In the genomic region with DNA sequence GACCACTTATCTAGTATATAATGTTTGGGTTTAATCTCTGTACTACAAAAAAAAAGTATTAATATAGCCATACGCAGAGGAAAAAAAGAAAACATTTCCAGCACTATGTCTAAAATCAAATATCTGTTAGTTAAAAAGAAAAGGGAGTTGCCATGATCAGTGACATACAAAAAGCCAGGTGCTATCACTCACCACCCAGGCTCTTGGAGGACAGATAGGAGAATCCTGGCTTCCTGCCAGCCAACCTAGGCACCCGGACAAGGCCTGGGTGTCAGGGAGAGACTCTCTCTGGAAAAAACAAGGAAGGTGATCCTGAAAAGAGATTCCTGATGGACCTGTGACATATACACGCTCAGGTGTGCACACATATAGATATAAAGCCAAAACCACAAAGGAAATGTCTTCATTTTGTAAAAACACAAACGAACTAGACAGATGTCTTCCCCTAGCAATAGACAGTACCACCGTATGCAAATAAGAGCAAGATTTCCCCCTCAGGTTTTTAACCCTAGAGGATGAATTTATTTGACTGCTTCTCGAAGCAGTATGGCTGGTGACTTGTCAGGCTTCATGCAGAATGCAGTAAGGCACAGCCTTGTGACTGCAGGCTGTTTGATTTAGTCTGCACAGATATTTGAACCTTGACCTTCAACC, we compare ENCODE assay signal across 9 mouse cellular contexts. TPM values are rescaled to one million over a fixed set of nuclear protein-coding genes. Genes with fewer than 3 reads are reported as not detected.
DNase-seq lines count a peak whose midpoint lies in the region; ATAC-seq and TF ChIP-seq lines count a peak whose summit lies in the region.
"Had no signal": no experiment of that assay in that cellular context is flagged by ENCODE, and none has a peak within 500 bp of the region (broad histone marks: within the 10 kb centered on the region; RNA-seq: fewer than 3 reads in every experiment).

No protein-coding gene starts in this region.

- peak overlapping the region; percentile 63 for H3K27ac ChIP-seq in forebrain, embryonic 13.5 days
- H3K27ac ChIP-seq in liver, embryonic 11.5 days (ENCODE audit: low read depth, low read length): no peak overlapping the region
- H3K27ac ChIP-seq in stomach, postnatal 0 days (replicated peaks): no peak overlapping the region

- no peaks in the 10 kb centered on the region for H3K36me3 ChIP-seq in forebrain, embryonic 13.5 days (ENCODE audit: poor library complexity, severe bottlenecking)
- H3K36me3 ChIP-seq in liver, embryonic 11.5 days (ENCODE audit: control insufficient read depth, insufficient read depth, low read length): no peaks in the 10 kb centered on the region
- H3K36me3 ChIP-seq in stomach, postnatal 0 days (ENCODE audit: control insufficient read depth, insufficient read depth, low read length): no peaks in the 10 kb centered on the region

- 0 out of 2 replicates have a peak overlapping the region, but pooled peaks have one; percentile 54 for H3K9ac ChIP-seq in forebrain, embryonic 13.5 days
- no peak overlapping the region for H3K9ac ChIP-seq in liver, embryonic 11.5 days (ENCODE audit: low read depth, low read length)
- no peak overlapping the region for H3K9ac ChIP-seq in stomach, postnatal 0 days (ENCODE audit: low read length)

- WGBS in forebrain, embryonic 13.5 days: 64% methylated on average over 6 of the region's 6 CpGs
- 54% methylated on average over 6 of the region's 6 CpGs for WGBS in liver, embryonic 11.5 days
- WGBS in stomach, postnatal 0 days: 29% methylated on average over 6 of the region's 6 CpGs

- peak overlapping the region; percentile 24; the same call in 1 of the 2 replicates for H3K4me3 ChIP-seq in forebrain, embryonic 13.5 days
- no peak overlapping the region for H3K4me3 ChIP-seq in liver, embryonic 11.5 days (ENCODE audit: low read depth, low read length)
- no peak overlapping the region for H3K4me3 ChIP-seq in stomach, postnatal 0 days (ENCODE audit: low read depth, low read length)

- TF ChIP-seq CTCF in stomach, postnatal 0 days (IDR thresholded peaks at IDR 0.05; ENCODE audit: low read depth): no peak

- no peak for TF ChIP-seq EP300 in stomach, postnatal 0 days (optimal IDR thresholded peaks at IDR 0.05)

- peak; percentile 54 for ATAC-seq in forebrain, embryonic 13.5 days
- 0 out of 2 replicates have a peak, but pooled peaks have one; percentile 15 for ATAC-seq in liver, embryonic 11.5 days (replicated peaks; ENCODE audit: low FRiP score)
- ATAC-seq in stomach, postnatal 0 days (ENCODE audit: low FRiP score, low TSS enrichment): no peak
- no peak for ATAC-seq in erythroblast, adult 5-6 weeks (replicated peaks; ENCODE audit: low FRiP score, poor library complexity, severe bottlenecking)

- DNase-seq in cerebellum, postnatal 14 days: peak; percentile 46 to 64
- DNase-seq in cerebellum, adult 11 months: no peak
- DNase-seq in CD4-positive, CD25-positive, alpha-beta regulatory T cell, adult 2 months (ENCODE audit: low read depth, low spot score): peak; percentile 66
- no peak for DNase-seq in liver, embryonic 11.5 days (ENCODE audit: low spot score)
- DNase-seq in stomach, postnatal 0 days (ENCODE audit: low spot score): peak; percentile 21
- no peak for DNase-seq in right cerebral cortex, postnatal 10 days (ENCODE audit: low spot score in 2 of 2)

- peak overlapping the region; percentile 55 for H3K4me2 ChIP-seq in forebrain, embryonic 13.5 days
- no peak overlapping the region; the same call in 1 of the 2 replicates for H3K4me2 ChIP-seq in liver, embryonic 11.5 days
- peak overlapping the region; percentile 48 for H3K4me2 ChIP-seq in stomach, postnatal 0 days (replicated peaks; ENCODE audit: low read depth)

- H3K9me3 ChIP-seq in forebrain, embryonic 13.5 days (replicated peaks): no peaks in the 10 kb centered on the region
- no peaks in the 10 kb centered on the region for H3K9me3 ChIP-seq in liver, embryonic 11.5 days (ENCODE audit: control insufficient read depth, low read length)
- no peaks in the 10 kb centered on the region for H3K9me3 ChIP-seq in stomach, postnatal 0 days (ENCODE audit: control insufficient read depth, low read length)

- H3K27me3 ChIP-seq in forebrain, embryonic 13.5 days: no peaks in the 10 kb centered on the region
- no peaks in the 10 kb centered on the region for H3K27me3 ChIP-seq in liver, embryonic 11.5 days (replicated peaks; ENCODE audit: control insufficient read depth, insufficient read depth, low read length)
- H3K27me3 ChIP-seq in stomach, postnatal 0 days (ENCODE audit: control insufficient read depth, insufficient read depth, low read length): no peaks in the 10 kb centered on the region

- H3K4me1 ChIP-seq in forebrain, embryonic 13.5 days: peaks cover 18% of the 10 kb centered on the region
- H3K4me1 ChIP-seq in liver, embryonic 11.5 days (replicated peaks; ENCODE audit: control insufficient read depth, insufficient read depth, low read length): peaks cover 3% of the 10 kb centered on the region; the same call in 1 of the 2 replicates
- H3K4me1 ChIP-seq in stomach, postnatal 0 days (replicated peaks; ENCODE audit: control insufficient read depth, insufficient read depth): no peaks in the 10 kb centered on the region

RNA-seq across cellular contexts. Expression of a gene that starts 0.6 kb away (rescaled TPM):
- 1.3 and 1.7 TPM in 2 replicates for polyA plus RNA-seq in forebrain, embryonic 13.5 days (2015; fragmentation: Nextera tagmentation; extraction: Ambion mirVana)
- polyA plus RNA-seq in liver, embryonic 11.5 days (2014; fragmentation: Nextera tagmentation; extraction: Ambion mirVana): 0.11 and 0.40 TPM in 2 replicates
- polyA plus RNA-seq in stomach, postnatal 0 days (2015; fragmentation: Nextera tagmentation; extraction: Ambion mirVana): 0.08 and 0.33 TPM in 2 replicates
- total RNA-seq in erythroblast, adult 5-6 weeks (2015; ENCODE audit: low replicate concordance): not detected in 2 replicates
- not detected in 2 replicates for total RNA-seq in erythroblast, adult 5-6 weeks (2017; ENCODE audit: low replicate concordance)
- total RNA-seq: hematopoietic stem cell, adult 5-6 weeks had no signal

Comparison
In these comparisons a context has a peak if more than half of its experiments do, and no peak if none do; other contexts are left out.
1. DNase-seq: peak in cerebellum, postnatal 14 days (2 of 2), CD4-positive, CD25-positive, alpha-beta regulatory T cell, adult 2 months (single experiment) and stomach, postnatal 0 days (single experiment); none in cerebellum, adult 11 months (single experiment), liver, embryonic 11.5 days (single experiment) and right cerebral cortex, postnatal 10 days (0 of 2).
2. ATAC-seq: peak in forebrain, embryonic 13.5 days (single experiment) and liver, embryonic 11.5 days (single experiment); none in stomach, postnatal 0 days (single experiment) and erythroblast, adult 5-6 weeks (single experiment).